Mouse (Mus musculus): ENCODE results near the gene Tctex1d1.

- no peak for TF ChIP-seq POLR2A (IDR thresholded peaks at IDR 0.05; ENCODE audit: insufficient read depth, low read depth, low read length)
- no peak for TF ChIP-seq EP300 (IDR thresholded peaks at IDR 0.05; ENCODE audit: insufficient read depth, low read depth, low read length)
- TF ChIP-seq CTCF (IDR thresholded peaks at IDR 0.05): no peak
Observed at GRCm38 (mm10) chr4:103006943-103007418, 28.6 kb downstream of the Tctex1d1 start.
